Mouse (Mus musculus): ENCODE results near the gene Cacna1c. TPM values are rescaled to one million over a fixed set of nuclear protein-coding genes. Genes with fewer than 3 reads are reported as not detected.
"Not testable (repeated sequence)": the region's sequence is repeated elsewhere in the genome, so short reads cannot be mapped to it uniquely, and the experiment has no call there.

The Cacna1c gene
- polyA plus RNA-seq, 1 experiment from 2014 or later: 2.3 TPM

- Histone ChIP-seq H3K4me2 (no peak overlapping the region), H3K4me1 (replicated peaks; ENCODE audit: control insufficient read depth, insufficient read depth, low read length) (no peaks in the 10 kb centered on the region; the same call in 1 of the 2 replicates), H3K9ac (ENCODE audit: low read depth, low read length) (no peak overlapping the region), H3K4me3 (ENCODE audit: low read depth, low read length) (no peak overlapping the region), H3K36me3 (ENCODE audit: control insufficient read depth, insufficient read depth, low read length) (peaks cover 3% of the 10 kb centered on the region; the same call in 1 of the 2 replicates), H3K9me3 (ENCODE audit: control insufficient read depth, low read length) (no peaks in the 10 kb centered on the region), H3K27me3 (replicated peaks; ENCODE audit: control insufficient read depth, insufficient read depth, low read length) (no peaks in the 10 kb centered on the region), H3K27ac (ENCODE audit: low read depth, low read length) (no peak overlapping the region)
- ATAC-seq (replicated peaks; ENCODE audit: low FRiP score) (no peak), DNase-seq (ENCODE audit: low spot score) (no peak)
- 47% methylated on average over 4 of the region's 4 CpGs for WGBS
These were observed 21.4 kb upstream of the Cacna1c start for GRCm38 (mm10) chr6:119217661-119218060.

- Histone ChIP-seq H3K9ac (ENCODE audit: low read depth, low read length) (no peak overlapping the region), H3K4me3 (ENCODE audit: low read depth, low read length) (no peak overlapping the region), H3K4me2 (no peak overlapping the region), H3K27ac (ENCODE audit: low read depth, low read length) (no peak overlapping the region), H3K27me3 (replicated peaks; ENCODE audit: control insufficient read depth, insufficient read depth, low read length) (no peaks in the 10 kb centered on the region), H3K4me1 (replicated peaks; ENCODE audit: control insufficient read depth, insufficient read depth, low read length) (no peaks in the 10 kb centered on the region; the same call in 1 of the 2 replicates), H3K9me3 (ENCODE audit: control insufficient read depth, low read length) (no peaks in the 10 kb centered on the region), H3K36me3 (ENCODE audit: control insufficient read depth, insufficient read depth, low read length) (peaks cover 3% of the 10 kb centered on the region; the same call in 1 of the 2 replicates)
- ATAC-seq (replicated peaks; ENCODE audit: low FRiP score) (no peak), DNase-seq (ENCODE audit: low spot score) (no peak)
- 85% methylated on average over 10 of the region's 10 CpGs for WGBS
These were observed 18.9 kb upstream of the Cacna1c start for GRCm38 (mm10) chr6:119215040-119215613.

GRCm38 (mm10) chr6:119214190-119214589 lies 18.0 kb upstream of the Cacna1c start:
- Histone ChIP-seq H3K4me2 (no peak overlapping the region), H3K9ac (ENCODE audit: low read depth, low read length) (no peak overlapping the region), H3K4me1 (replicated peaks; ENCODE audit: control insufficient read depth, insufficient read depth, low read length) (no peaks in the 10 kb centered on the region; the same call in 1 of the 2 replicates), H3K36me3 (ENCODE audit: control insufficient read depth, insufficient read depth, low read length) (peaks cover 3% of the 10 kb centered on the region; the same call in 1 of the 2 replicates), H3K4me3 (ENCODE audit: low read depth, low read length) (no peak overlapping the region), H3K27me3 (replicated peaks; ENCODE audit: control insufficient read depth, insufficient read depth, low read length) (no peaks in the 10 kb centered on the region), H3K27ac (ENCODE audit: low read depth, low read length) (no peak overlapping the region), H3K9me3 (ENCODE audit: control insufficient read depth, low read length) (no peaks in the 10 kb centered on the region)
- 78% methylated on average over 6 of the region's 6 CpGs for WGBS
- ATAC-seq (replicated peaks; ENCODE audit: low FRiP score): no peak
- DNase-seq (ENCODE audit: low spot score): no peak

GRCm38 (mm10) chr6:119213375-119213774 lies 17.2 kb upstream of the Cacna1c start:
- H3K4me1 ChIP-seq (replicated peaks; ENCODE audit: control insufficient read depth, insufficient read depth, low read length): no peaks in the 10 kb centered on the region; the same call in 1 of the 2 replicates
- no peaks in the 10 kb centered on the region for H3K27me3 ChIP-seq (replicated peaks; ENCODE audit: control insufficient read depth, insufficient read depth, low read length)
- H3K4me3 ChIP-seq (ENCODE audit: low read depth, low read length): no peak overlapping the region
- no peak overlapping the region for H3K9ac ChIP-seq (ENCODE audit: low read depth, low read length)
- H3K4me2 ChIP-seq: no peak overlapping the region
- DNase-seq (ENCODE audit: low spot score): no peak
- ATAC-seq (replicated peaks; ENCODE audit: low FRiP score): no peak
- H3K9me3 ChIP-seq (ENCODE audit: control insufficient read depth, low read length): no peaks in the 10 kb centered on the region
- peaks cover 3% of the 10 kb centered on the region; the same call in 1 of the 2 replicates for H3K36me3 ChIP-seq (ENCODE audit: control insufficient read depth, insufficient read depth, low read length)
- no peak overlapping the region for H3K27ac ChIP-seq (ENCODE audit: low read depth, low read length)
- WGBS: 77% methylated on average over 5 of the region's 5 CpGs

DNA sequence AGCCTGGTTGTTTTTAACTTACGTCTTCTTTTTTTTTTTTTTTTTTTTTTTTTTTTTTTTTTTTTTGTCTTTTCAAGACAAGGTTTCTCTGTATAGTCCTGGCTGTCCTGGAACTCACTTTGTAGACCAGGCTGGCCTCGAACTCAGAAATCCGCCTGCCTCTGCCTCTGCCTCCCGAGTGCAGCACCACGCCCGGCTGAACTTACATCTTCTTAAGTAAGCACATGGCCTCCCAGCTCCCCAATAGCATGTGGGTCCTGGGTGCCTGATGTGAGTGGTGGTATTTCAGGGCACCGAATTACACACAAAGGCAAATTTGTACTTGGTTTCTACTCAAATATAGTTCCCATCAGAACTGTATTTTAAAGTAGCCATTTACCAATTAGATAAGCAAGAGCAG lies 9.8 kb upstream of the Cacna1c start:
- not testable (repeated sequence) for H3K9me3 ChIP-seq (ENCODE audit: control insufficient read depth, low read length); DNase-seq (ENCODE audit: low spot score); H3K27me3 ChIP-seq (replicated peaks; ENCODE audit: control insufficient read depth, insufficient read depth, low read length); H3K4me3 ChIP-seq (ENCODE audit: low read depth, low read length); H3K9ac ChIP-seq (ENCODE audit: low read depth, low read length); H3K4me2 ChIP-seq; H3K36me3 ChIP-seq (ENCODE audit: control insufficient read depth, insufficient read depth, low read length); H3K4me1 ChIP-seq (replicated peaks; ENCODE audit: control insufficient read depth, insufficient read depth, low read length); ATAC-seq (replicated peaks; ENCODE audit: low FRiP score); H3K27ac ChIP-seq (ENCODE audit: low read depth, low read length)
- WGBS: 92% methylated on average over 7 of the region's 7 CpGs

GRCm38 (mm10) chr6:119204915-119205314 lies 8.7 kb upstream of the Cacna1c start:
- H3K27me3 ChIP-seq (replicated peaks; ENCODE audit: control insufficient read depth, insufficient read depth, low read length): no peaks in the 10 kb centered on the region
- no peak overlapping the region for H3K4me3 ChIP-seq (ENCODE audit: low read depth, low read length)
- ATAC-seq (replicated peaks; ENCODE audit: low FRiP score) (no peak), DNase-seq (ENCODE audit: low spot score) (no peak)
- H3K4me1 ChIP-seq (replicated peaks; ENCODE audit: control insufficient read depth, insufficient read depth, low read length): no peaks in the 10 kb centered on the region
- H3K9ac ChIP-seq (ENCODE audit: low read depth, low read length): no peak overlapping the region
- H3K36me3 ChIP-seq (ENCODE audit: control insufficient read depth, insufficient read depth, low read length): no peaks in the 10 kb centered on the region
- no peak overlapping the region for H3K27ac ChIP-seq (ENCODE audit: low read depth, low read length)
- no peak overlapping the region for H3K4me2 ChIP-seq
- no peaks in the 10 kb centered on the region for H3K9me3 ChIP-seq (ENCODE audit: control insufficient read depth, low read length)
- 78% methylated on average over 3 of the region's 3 CpGs for WGBS

DNA sequence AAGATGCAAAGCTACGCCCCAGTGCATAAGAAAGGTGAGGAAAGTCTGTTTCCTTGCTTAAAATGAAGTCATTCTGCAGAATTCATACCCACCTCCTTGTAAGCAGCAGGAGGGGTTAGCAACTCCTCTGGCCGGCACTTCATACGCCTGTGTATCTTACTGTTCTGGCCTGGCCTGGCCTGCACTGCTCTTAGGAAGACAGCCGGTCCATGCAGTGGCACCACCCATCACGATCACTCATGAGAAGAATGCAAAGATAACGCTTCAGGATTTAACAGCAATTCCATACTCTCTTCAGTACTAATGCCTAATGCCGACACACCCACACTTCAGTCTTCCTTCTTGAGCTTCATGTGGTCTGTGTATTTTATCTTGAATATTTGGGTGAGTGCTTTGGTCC lies 8.1 kb upstream of the Cacna1c start:
- Histone ChIP-seq H3K27me3 (replicated peaks; ENCODE audit: control insufficient read depth, insufficient read depth, low read length) (no peaks in the 10 kb centered on the region), H3K4me3 (ENCODE audit: low read depth, low read length) (no peak overlapping the region), H3K27ac (ENCODE audit: low read depth, low read length) (no peak overlapping the region), H3K9me3 (ENCODE audit: control insufficient read depth, low read length) (no peaks in the 10 kb centered on the region), H3K4me2 (no peak overlapping the region), H3K9ac (ENCODE audit: low read depth, low read length) (no peak overlapping the region), H3K4me1 (replicated peaks; ENCODE audit: control insufficient read depth, insufficient read depth, low read length) (no peaks in the 10 kb centered on the region), H3K36me3 (ENCODE audit: control insufficient read depth, insufficient read depth, low read length) (no peaks in the 10 kb centered on the region)
- 77% methylated on average over 7 of the region's 7 CpGs for WGBS
- ATAC-seq (replicated peaks; ENCODE audit: low FRiP score) (no peak), DNase-seq (ENCODE audit: low spot score) (no peak)

GRCm38 (mm10) chr6:119201575-119201974 lies 5.4 kb upstream of the Cacna1c start:
- Histone ChIP-seq H3K9me3 (ENCODE audit: control insufficient read depth, low read length) (no peaks in the 10 kb centered on the region), H3K27me3 (replicated peaks; ENCODE audit: control insufficient read depth, insufficient read depth, low read length) (no peaks in the 10 kb centered on the region), H3K36me3 (ENCODE audit: control insufficient read depth, insufficient read depth, low read length) (no peaks in the 10 kb centered on the region), H3K4me3 (ENCODE audit: low read depth, low read length) (no peak overlapping the region), H3K9ac (ENCODE audit: low read depth, low read length) (no peak overlapping the region), H3K27ac (ENCODE audit: low read depth, low read length) (no peak overlapping the region), H3K4me1 (replicated peaks; ENCODE audit: control insufficient read depth, insufficient read depth, low read length) (0 out of 2 replicates have a peak, but pooled peaks cover 3% of the 10 kb centered on the region), H3K4me2 (no peak overlapping the region)
- DNase-seq (ENCODE audit: low spot score): no peak
- no peak for ATAC-seq (replicated peaks; ENCODE audit: low FRiP score)
- 87% methylated on average over 4 of the region's 4 CpGs for WGBS

- 71% methylated on average over 5 of the region's 5 CpGs for WGBS
- 0 out of 2 replicates have a peak, but pooled peaks cover 3% of the 10 kb centered on the region for H3K4me1 ChIP-seq (replicated peaks; ENCODE audit: control insufficient read depth, insufficient read depth, low read length)
- no peaks in the 10 kb centered on the region for H3K36me3 ChIP-seq (ENCODE audit: control insufficient read depth, insufficient read depth, low read length)
- peak overlapping the region; percentile 32; the same call in 1 of the 2 replicates for H3K27ac ChIP-seq (ENCODE audit: low read depth, low read length)
- H3K9ac ChIP-seq (ENCODE audit: low read depth, low read length): no peak overlapping the region
- no peak overlapping the region for H3K4me2 ChIP-seq
- DNase-seq (ENCODE audit: low spot score) (no peak), ATAC-seq (replicated peaks; ENCODE audit: low FRiP score) (peak; percentile 45; the same call in 1 of the 2 replicates)
- H3K27me3 ChIP-seq (replicated peaks; ENCODE audit: control insufficient read depth, insufficient read depth, low read length): no peaks in the 10 kb centered on the region
- no peak overlapping the region for H3K4me3 ChIP-seq (ENCODE audit: low read depth, low read length)
- no peaks in the 10 kb centered on the region for H3K9me3 ChIP-seq (ENCODE audit: control insufficient read depth, low read length)
These were observed 4.1 kb upstream of the Cacna1c start for GRCm38 (mm10) chr6:119200362-119200761.
